Mouse (Mus musculus) cerebellum, adult 2 months (tissue): ENCODE measurements at regions not wholly inside any gene's neighbourhood (a gene's known extent, or its start where the extent isn't known, plus 50 kb on each side); places are given as distances from the start of the nearest gene placed in this dataset.

ENCODE experiments used
- CTCF ChIP-seq: fragments of 200-500 bp; IDR thresholded peaks from 2 replicates; pipeline ENCODE4 v1.5.1; 2011; ENCODE audit warnings: low read depth, mild to moderate bottlenecking, control low read depth, low read length, moderate library complexity, borderline replicate concordance; ENCODE audit not compliant: insufficient read depth
- POLR2A ChIP-seq: fragments of 200-500 bp; IDR thresholded peaks from 2 replicates; pipeline ENCODE4 v1.6.1; 2011; ENCODE audit warnings: low read length, control low read depth, borderline replicate concordance; ENCODE audit not compliant: insufficient read depth

DNA sequence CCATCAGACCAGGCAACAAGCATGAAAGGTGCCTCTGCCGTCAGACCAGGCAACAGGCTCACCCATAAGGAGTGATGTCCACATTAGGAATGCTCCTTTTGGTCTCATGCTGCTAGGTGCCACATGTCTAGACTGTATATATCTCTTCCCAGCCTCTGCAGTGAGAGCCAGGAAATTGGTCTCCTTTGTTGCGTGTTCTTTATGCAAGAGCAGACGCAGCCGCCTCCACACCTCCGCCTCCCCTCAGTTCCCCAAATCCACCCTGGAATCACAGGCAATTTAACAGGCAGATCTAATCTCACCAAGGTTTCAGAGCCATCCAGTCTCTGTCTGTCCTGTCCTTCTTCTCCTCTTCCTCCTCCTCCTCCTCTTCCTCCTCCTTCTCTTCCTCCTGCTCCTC, 207.0 kb downstream of the CK137956 start:
- no peak for TF ChIP-seq POLR2A
- TF ChIP-seq CTCF, result no peak
